Mouse (Mus musculus) liver, adult 2 months (tissue): ENCODE measurements at regions not wholly inside any gene's neighbourhood (a gene's known extent, or its start where the extent isn't known, plus 50 kb on each side); places are given as distances from the start of the nearest gene placed in this dataset.

ENCODE experiments used
- DNase-seq: peaks from one replicate; pipeline ENCODE4 v3.0.0-alpha.2; 2011; ENCODE audit warnings: low read depth, low spot score; ENCODE audit errors: extremely low read depth
- H3K27ac ChIP-seq: fragments of 200-500 bp; replicated peaks from 2 replicates; pipeline ENCODE4 v1.5.1; 2012; ENCODE audit warnings: low read depth, mild to moderate bottlenecking, control low read depth, inconsistent platforms, low read length; ENCODE audit not compliant: insufficient read depth
- H3K27me3 ChIP-seq: fragments of 200-500 bp; 2 replicates; pipeline ENCODE4 v1.6.1; 2012; ENCODE audit warnings: mild to moderate bottlenecking, moderate library complexity, low read length, inconsistent platforms; ENCODE audit not compliant: control insufficient read depth, insufficient read depth
- H3K36me3 ChIP-seq: fragments of 200-500 bp; 2 replicates; pipeline ENCODE4 v1.6.1; 2012; ENCODE audit warnings: low read length, inconsistent platforms; ENCODE audit not compliant: control insufficient read depth, insufficient read depth
- H3K4me1 ChIP-seq: fragments of 200-500 bp; 2 replicates; pipeline ENCODE4 v1.6.1; 2011; ENCODE audit warnings: low read length; ENCODE audit not compliant: control insufficient read depth, insufficient read depth
- H3K4me3 ChIP-seq: fragments of 200-500 bp; 2 replicates; pipeline ENCODE4 v1.5.1; 2011; ENCODE audit warnings: low read depth, mild to moderate bottlenecking, control low read depth, low read length, moderate library complexity; ENCODE audit not compliant: insufficient read depth
- H3K79me2 ChIP-seq: fragments of 200-500 bp; 2 replicates; pipeline ENCODE4 v1.6.1; 2012; ENCODE audit warnings: inconsistent platforms, mild to moderate bottlenecking, low read length, moderate library complexity; ENCODE audit not compliant: control insufficient read depth, insufficient read depth
- H3K9ac ChIP-seq: fragments of 200-500 bp; 2 replicates; pipeline ENCODE4 v1.6.1; 2012; ENCODE audit warnings: low read depth, mild to moderate bottlenecking, control low read depth, inconsistent platforms, low read length
- CTCF ChIP-seq: fragments of 200-500 bp; IDR thresholded peaks from 2 replicates; pipeline ENCODE4 v1.5.1; 2011; ENCODE audit warnings: low read depth, low read length, control low read depth
- POLR2A ChIP-seq: fragments of 200-500 bp; IDR thresholded peaks from 2 replicates; pipeline ENCODE4 v1.6.1; 2011; ENCODE audit warnings: low read length, control low read depth; ENCODE audit not compliant: insufficient read depth; ENCODE audit errors: extremely low read depth
- WGBS: fragments of 180-500 bp; shearing (Covaris S2); methylation state at CpG from one replicate; pipeline ENCODE4 v1.1.7; 2018; 5-methylcytosine and 5-hydroxymethylcytosine counted together

DNA sequence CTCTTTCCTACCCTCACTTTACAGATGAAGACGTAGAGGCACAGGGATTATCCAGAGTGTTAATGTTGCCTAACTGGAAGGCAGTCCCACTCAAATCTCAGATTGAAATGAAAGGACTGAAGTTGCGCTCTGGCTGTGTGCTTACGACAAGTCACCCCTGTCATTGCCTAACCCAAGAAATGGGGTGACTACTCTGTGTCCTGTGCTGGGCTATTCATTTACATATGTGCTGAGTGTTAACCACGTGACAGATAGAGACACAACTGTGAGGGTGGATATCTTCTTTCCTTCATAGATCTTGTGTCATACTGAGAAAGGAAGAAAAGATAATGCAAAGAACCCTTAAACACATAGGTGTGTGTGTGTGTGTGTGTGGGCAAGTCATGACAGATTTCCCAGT is 120.7 kb upstream of the Zc3h12c start:
- Histone ChIP-seq H3K9ac (no peak overlapping the region), H3K4me3 (no peak overlapping the region), H3K27me3 (no peaks in the 10 kb centered on the region), H3K27ac (no peak overlapping the region), H3K79me2 (no peaks in the 10 kb centered on the region), H3K36me3 (no peaks in the 10 kb centered on the region), H3K4me1 (no peaks in the 10 kb centered on the region)
- WGBS, result 61% methylated on average over 4 of the region's 4 CpGs
- no peak for DNase-seq
- TF ChIP-seq CTCF (no peak), POLR2A (no peak)

DNA sequence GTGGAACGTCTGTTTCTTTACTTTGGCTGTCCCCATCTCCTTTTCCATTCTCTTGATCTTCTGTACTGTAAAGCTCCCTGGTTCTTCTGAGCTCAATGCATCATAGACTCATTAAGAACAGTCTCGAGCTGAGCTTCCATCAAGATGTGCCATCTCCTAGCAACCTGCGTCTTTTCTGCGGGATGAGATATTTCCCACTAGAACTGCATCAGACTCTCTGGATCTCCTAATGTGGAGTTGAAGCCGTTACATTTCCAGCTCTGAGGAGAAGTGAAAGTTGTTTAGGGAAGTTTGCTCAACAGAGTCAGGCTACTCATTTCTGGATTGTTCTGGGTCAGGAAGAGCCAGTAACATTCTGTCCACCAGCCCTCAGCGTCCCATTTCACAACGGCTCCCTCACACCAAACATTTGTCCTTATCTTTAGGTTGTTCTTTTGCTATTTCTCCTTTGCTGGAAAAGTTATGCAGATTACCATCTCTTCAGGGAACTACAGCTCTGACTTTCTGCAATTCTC is 119.4 kb upstream of the Zc3h12c start:
- WGBS, result 64% methylated on average over 7 of the region's 7 CpGs
- DNase-seq, result peak; percentile 15
- H3K9ac ChIP-seq, result no peak overlapping the region
- H3K4me3 ChIP-seq, result no peak overlapping the region
- no peak overlapping the region for H3K27ac ChIP-seq
- TF ChIP-seq CTCF (no peak), POLR2A (no peak)
- no peaks in the 10 kb centered on the region for H3K27me3 ChIP-seq
- H3K79me2 ChIP-seq, result no peaks in the 10 kb centered on the region
- H3K4me1 ChIP-seq, result no peaks in the 10 kb centered on the region
- H3K36me3 ChIP-seq, result no peaks in the 10 kb centered on the region

DNA sequence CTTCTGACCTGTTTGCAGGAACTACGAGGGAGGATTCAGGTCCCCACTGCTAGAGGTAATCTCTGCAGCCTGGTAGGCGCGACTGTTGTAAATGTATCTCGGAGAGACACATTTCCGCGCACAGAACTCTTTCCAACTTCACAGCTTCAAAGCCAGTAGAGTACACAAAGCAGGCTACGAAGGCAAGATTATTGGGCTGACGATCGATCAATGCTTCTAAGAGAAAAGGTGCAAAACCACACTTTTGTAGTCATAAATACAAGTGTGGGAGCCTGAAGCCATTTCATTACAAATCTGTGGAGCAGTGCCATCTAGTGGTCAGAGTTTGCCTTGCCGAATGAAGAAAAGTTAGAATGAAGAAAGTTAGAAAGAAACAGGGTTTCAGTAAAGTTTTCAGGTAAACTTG is 118.9 kb upstream of the Zc3h12c start:
- 4% methylated on average over 10 of the region's 10 CpGs for WGBS
- peak; percentile 63 for DNase-seq
- TF ChIP-seq CTCF (peak; percentile 47; the same call in 1 of the 2 replicates), POLR2A (no peak)
- Histone ChIP-seq H3K36me3 (no peaks in the 10 kb centered on the region), H3K4me3 (no peak overlapping the region), H3K27me3 (no peaks in the 10 kb centered on the region), H3K4me1 (no peaks in the 10 kb centered on the region), H3K79me2 (no peaks in the 10 kb centered on the region), H3K9ac (peak overlapping the region; percentile 31; the same call in 1 of the 2 replicates), H3K27ac (no peak overlapping the region)

DNA sequence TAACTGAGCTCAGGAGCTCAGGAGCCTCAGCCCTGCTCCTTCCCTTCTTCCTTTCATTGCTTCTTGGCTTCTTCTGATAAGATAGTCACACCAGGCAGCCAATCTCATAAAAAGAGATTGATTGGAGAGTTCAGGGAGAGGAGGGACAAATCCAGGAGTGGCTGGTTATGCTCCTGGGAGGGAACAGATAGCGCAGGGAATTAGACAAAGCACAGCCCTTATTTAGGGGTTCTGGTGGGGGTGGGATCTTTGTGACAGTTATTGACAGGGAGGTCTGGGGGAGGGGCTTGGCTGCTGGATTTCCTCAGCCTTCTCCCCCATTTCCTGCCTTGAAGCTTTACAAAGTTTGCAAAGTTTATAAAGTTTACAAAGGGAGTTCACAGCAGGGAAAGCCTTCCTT is 117.7 kb upstream of the Zc3h12c start:
- Histone ChIP-seq H3K9ac (no peak overlapping the region), H3K27me3 (no peaks in the 10 kb centered on the region), H3K79me2 (no peaks in the 10 kb centered on the region), H3K4me3 (no peak overlapping the region), H3K27ac (no peak overlapping the region), H3K4me1 (no peaks in the 10 kb centered on the region), H3K36me3 (no peaks in the 10 kb centered on the region)
- no peak for DNase-seq
- 46% methylated on average over 1 of the region's 1 CpGs for WGBS
- TF ChIP-seq POLR2A (no peak), CTCF (no peak)

DNA sequence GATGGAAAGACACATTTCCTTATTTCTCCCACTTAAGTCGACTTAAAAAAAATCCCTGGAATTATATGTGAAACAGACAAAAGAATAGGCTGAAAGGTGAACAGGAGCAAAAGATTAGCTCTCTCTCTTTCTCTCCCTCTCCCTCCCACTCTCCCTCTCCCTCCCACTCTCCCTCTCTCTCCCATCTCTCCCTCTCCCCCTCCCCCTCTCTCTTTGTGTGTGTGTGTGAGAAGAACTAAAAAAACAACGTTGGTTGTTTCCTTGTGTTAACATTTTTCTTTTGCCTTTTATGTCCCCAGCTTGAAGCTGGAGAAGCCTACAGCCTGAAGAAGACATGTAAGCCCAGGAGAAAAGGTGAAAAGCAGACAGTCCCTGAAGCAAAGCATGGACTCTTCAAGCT is 115.2 kb upstream of the Zc3h12c start:
- no peak for TF ChIP-seq POLR2A
- no peak for TF ChIP-seq CTCF
- Histone ChIP-seq H3K9ac (no peak overlapping the region), H3K27me3 (no peaks in the 10 kb centered on the region), H3K4me3 (no peak overlapping the region), H3K4me1 (no peaks in the 10 kb centered on the region), H3K27ac (no peak overlapping the region), H3K79me2 (no peaks in the 10 kb centered on the region), H3K36me3 (no peaks in the 10 kb centered on the region)
- 34% methylated on average over 2 of the region's 2 CpGs for WGBS
- no peak for DNase-seq

DNA sequence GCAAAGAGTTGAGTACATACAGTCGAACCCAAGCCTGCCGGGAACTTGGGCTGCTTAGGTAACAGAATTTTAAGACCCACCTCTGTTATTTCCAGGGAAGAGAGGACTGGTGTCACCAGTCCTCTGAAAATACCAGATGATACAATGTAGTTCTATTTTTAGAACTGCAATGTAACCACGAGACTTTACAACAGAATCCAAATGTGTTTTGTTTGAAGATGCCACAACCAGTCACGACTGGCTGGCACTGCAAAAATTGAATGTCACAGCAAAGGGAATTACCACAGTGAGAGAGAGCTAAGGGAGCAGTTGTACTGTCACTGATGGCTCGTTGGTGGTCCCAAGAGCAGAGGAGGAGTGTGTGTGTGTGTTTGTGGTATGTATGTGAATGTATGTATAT is 112.6 kb upstream of the Zc3h12c start:
- TF ChIP-seq POLR2A, result no peak
- TF ChIP-seq CTCF, result no peak
- Histone ChIP-seq H3K27ac (no peak overlapping the region), H3K36me3 (no peaks in the 10 kb centered on the region), H3K9ac (no peak overlapping the region), H3K4me3 (no peak overlapping the region), H3K79me2 (no peaks in the 10 kb centered on the region), H3K4me1 (no peaks in the 10 kb centered on the region), H3K27me3 (no peaks in the 10 kb centered on the region)
- 61% methylated on average over 5 of the region's 5 CpGs for WGBS
- DNase-seq, result no peak
